Mouse (Mus musculus): ENCODE measurements around the gene Serpina3b. TPM values are rescaled to one million over a fixed set of nuclear protein-coding genes. Genes with fewer than 3 reads are reported as not detected.

The Serpina3b gene
- total RNA-seq, 1 experiment from 2014 or later = not detected

- ATAC-seq (ENCODE audit: extremely low read depth, insufficient number of reproducible peaks, low FRiP score, poor library complexity, severe bottlenecking) = no peak
Measured at GRCm38 (mm10) chr12:104153041-104153645, 25.3 kb downstream of the Serpina3b start.

GRCm38 (mm10) chr12:104153656-104154055 lies 25.9 kb downstream of the Serpina3b start, which contains the start of gene Serpina3c:
Gene Serpina3c, minus strand, starts transcription at chr12:104153870.
- ATAC-seq (ENCODE audit: extremely low read depth, insufficient number of reproducible peaks, low FRiP score, poor library complexity, severe bottlenecking) = no peak

DNA sequence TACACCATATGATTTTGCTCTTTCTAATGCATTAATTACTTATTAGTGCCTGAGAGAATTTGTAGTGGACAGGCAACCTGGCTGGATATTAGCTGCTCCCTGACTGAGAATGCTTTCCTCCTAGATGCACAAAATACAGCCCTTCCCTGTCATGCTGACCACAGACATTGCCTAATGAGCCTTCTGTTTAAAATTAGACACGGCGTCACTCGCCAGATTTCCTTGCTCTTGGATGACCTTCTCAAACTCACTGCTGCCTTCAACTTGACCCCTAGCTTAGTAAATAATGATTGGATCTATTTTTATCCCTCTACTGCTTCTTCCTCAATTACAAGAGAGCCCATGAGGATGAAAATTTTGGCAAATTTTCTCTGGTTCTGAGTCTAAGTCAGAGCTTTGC lies 47.0 kb downstream of the Serpina3b start:
- no peak for ATAC-seq (ENCODE audit: extremely low read depth, insufficient number of reproducible peaks, low FRiP score, poor library complexity, severe bottlenecking)

GRCm38 (mm10) chr12:104175636-104176035 lies 47.8 kb downstream of the Serpina3b start:
- no peak for ATAC-seq (ENCODE audit: extremely low read depth, insufficient number of reproducible peaks, low FRiP score, poor library complexity, severe bottlenecking)

- ATAC-seq (ENCODE audit: extremely low read depth, insufficient number of reproducible peaks, low FRiP score, poor library complexity, severe bottlenecking) = no peak
Measured at GRCm38 (mm10) chr12:104178577-104178976, 50.8 kb downstream of the Serpina3b start.

- ATAC-seq (ENCODE audit: extremely low read depth, insufficient number of reproducible peaks, low FRiP score, poor library complexity, severe bottlenecking) = no peak
Measured at GRCm38 (mm10) chr12:104178987-104179386, 51.2 kb downstream of the Serpina3b start.

DNA sequence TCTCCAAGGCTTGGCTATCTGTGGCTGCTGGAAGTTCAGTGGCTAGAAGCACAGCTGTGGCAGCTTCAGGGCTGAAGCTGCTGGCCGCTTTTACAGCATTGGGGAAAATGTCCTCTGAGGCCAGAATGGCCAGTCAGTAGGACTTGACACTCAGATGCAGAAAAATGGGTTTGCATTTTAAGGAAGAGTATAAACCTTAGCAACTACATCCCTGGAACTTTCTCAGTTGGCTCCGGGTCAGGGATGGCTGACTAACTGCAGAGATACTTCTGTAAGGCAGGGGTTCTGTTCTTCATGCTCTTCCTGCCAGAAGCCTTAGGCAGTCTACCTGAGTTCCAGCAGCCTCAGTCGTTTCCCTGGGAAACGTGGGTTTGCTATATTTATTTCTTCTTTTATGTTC lies 57.2 kb downstream of the Serpina3b start:
- no peak for ATAC-seq (ENCODE audit: extremely low read depth, insufficient number of reproducible peaks, low FRiP score, poor library complexity, severe bottlenecking)

DNA sequence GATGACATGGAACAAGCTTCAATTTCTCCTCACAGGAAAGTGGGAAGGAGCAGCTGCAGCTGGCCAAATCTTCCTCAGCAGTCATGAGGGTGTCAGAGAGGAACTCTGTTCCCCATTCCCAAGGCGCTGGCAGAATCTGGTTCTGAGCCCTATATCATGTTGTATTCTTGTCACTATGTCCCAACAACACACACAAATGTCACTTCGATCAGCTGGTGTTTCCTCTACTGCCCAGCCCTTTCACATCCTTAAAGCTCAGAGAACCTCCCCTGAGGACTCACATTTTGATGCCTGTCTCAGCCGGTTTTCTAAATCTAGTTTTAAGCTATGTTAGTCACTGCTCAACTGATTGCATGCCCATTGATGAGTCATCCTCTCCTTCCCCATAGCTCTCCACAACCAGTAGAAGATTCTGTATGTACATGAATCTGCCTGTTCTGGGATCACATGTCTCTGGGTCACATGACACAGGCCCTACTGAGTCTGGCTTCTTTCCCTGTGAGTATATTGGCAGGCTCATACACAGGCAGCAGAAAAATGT lies 58.3 kb downstream of the Serpina3b start:
- no peak for ATAC-seq (ENCODE audit: extremely low read depth, insufficient number of reproducible peaks, low FRiP score, poor library complexity, severe bottlenecking)

Other genes with a start within 250 kb of the Serpina3b start
- not detected in 2 replicates for gene Serpina1c, start 223.1 kb upstream of the Serpina3b start, total RNA-seq (2017)
- not detected in 2 replicates for gene Serpina1e, start 169.0 kb upstream of the Serpina3b start, total RNA-seq (2017)
- 0.23 TPM in 1 of 2 replicates, not detected in the other for gene Serpina11, start 138.0 kb upstream of the Serpina3b start, total RNA-seq (2017)
- gene Serpina9, start 114.2 kb upstream of the Serpina3b start, total RNA-seq (2017) = not detected in 2 replicates
- not detected in 2 replicates for gene Serpina12, start 83.6 kb upstream of the Serpina3b start, total RNA-seq (2017)
- gene Serpina5, start 26.9 kb upstream of the Serpina3b start, total RNA-seq (2017) = not detected in 2 replicates
- not detected in 2 replicates for gene Serpina3a, start 15.3 kb upstream of the Serpina3b start, total RNA-seq (2017)
- gene Serpina3c, start 25.9 kb downstream of the Serpina3b start, total RNA-seq (2017) = not detected in 2 replicates
- 1.5 and 2.8 TPM in 2 replicates for gene Serpina3f, start 86.5 kb downstream of the Serpina3b start, total RNA-seq (2017)
- gene Serpina3g, start 108.2 kb downstream of the Serpina3b start, total RNA-seq (2017) = 41.3 and 43.1 TPM in 2 replicates
- 0.70 TPM in 1 of 2 replicates, not detected in the other for gene Serpina3i, start 135.1 kb downstream of the Serpina3b start, total RNA-seq (2017)
- not detected in 2 replicates for gene Serpina3j, start 186.6 kb downstream of the Serpina3b start, total RNA-seq (2017)
- gene Serpina3k, start 210.5 kb downstream of the Serpina3b start, total RNA-seq (2017) = not detected in 2 replicates
- gene Serpina3m, start 210.5 kb downstream of the Serpina3b start, total RNA-seq (2017) = not detected in 2 replicates

All from neutrophil, adult 5-6 weeks (primary cell).